Mouse (Mus musculus) intestine, postnatal 0 days (tissue): ENCODE data around the gene Hand2. TPM values are rescaled to one million over a fixed set of nuclear protein-coding genes. Genes with fewer than 3 reads are reported as not detected.

Source experiments
- ATAC-seq: fragments of 200-750 bp; cut with Nextera tagmentation; 2 replicates; pipeline ENCODE4 v1.8.0; 2017; ENCODE audit warnings: mild to moderate bottlenecking, moderate TSS enrichment, moderate library complexity
- H3K27ac ChIP-seq: fragments of 300-500 bp; sonication (generic); 2 replicates; pipeline ENCODE4 v1.5.1; 2014; ENCODE audit warnings: mild to moderate bottlenecking, low read depth, low read length, moderate library complexity
- H3K27me3 ChIP-seq: fragments of 300-500 bp; sonication (generic); replicated peaks from 2 replicates; pipeline ENCODE4 v1.6.1; 2014; ENCODE audit warnings: low read length, mixed read lengths; ENCODE audit not compliant: control insufficient read depth, insufficient read depth
- H3K36me3 ChIP-seq: fragments of 300-500 bp; sonication (generic); 2 replicates; pipeline ENCODE4 v1.6.1; 2014; ENCODE audit warnings: mild to moderate bottlenecking, moderate library complexity; ENCODE audit not compliant: control insufficient read depth, insufficient read depth
- H3K4me1 ChIP-seq: fragments of 300-500 bp; sonication (generic); replicated peaks from 2 replicates; pipeline ENCODE4 v1.6.1; 2014; ENCODE audit warnings: antibody characterized with exemption, low read length, mixed read lengths; ENCODE audit not compliant: control insufficient read depth, insufficient read depth
- H3K4me2 ChIP-seq: fragments of 300-500 bp; sonication (generic); replicated peaks from 2 replicates; pipeline ENCODE4 v1.6.1; 2014; ENCODE audit warnings: low read depth, mild to moderate bottlenecking, moderate library complexity
- H3K4me3 ChIP-seq: fragments of 300-500 bp; sonication (generic); 2 replicates; pipeline ENCODE4 v1.5.1; 2014; ENCODE audit warnings: low read depth, low read length
- H3K9ac ChIP-seq: fragments of 300-500 bp; sonication (generic); 2 replicates; pipeline ENCODE4 v1.6.1; 2014; ENCODE audit warnings: mild to moderate bottlenecking, low read depth, low read length
- H3K9me3 ChIP-seq: fragments of 300-500 bp; sonication (generic); 2 replicates; pipeline ENCODE4 v1.6.1; 2016; ENCODE audit warnings: mixed run types; ENCODE audit not compliant: control insufficient read depth
- CTCF ChIP-seq: sonication (generic); IDR thresholded peaks from 2 replicates; pipeline ENCODE4 v1.5.1; 2016; ENCODE audit warnings: low read depth, mild to moderate bottlenecking, control low read depth, antibody characterized with exemption, moderate library complexity
- WGBS: fragments of 180-500 bp; shearing (Covaris S2); extraction: QIAGEN DNeasy Blood & Tissue Kit; methylation state at CpG from one replicate; pipeline ENCODE4 v1.1.7; 2014; 5-methylcytosine and 5-hydroxymethylcytosine counted together
- polyA plus RNA-seq: library from polyadenylated mRNA; unstranded; fragments of >200 nt; fragmentation: Nextera tagmentation; extraction: Ambion mirVana; gene quantifications from 2 replicates; pipeline ENCODE4 v1.2.1, GENCODE M21; 2015

Hand2 gene
- polyA plus RNA-seq, result 3.5 and 3.9 TPM in 2 replicates

DNA sequence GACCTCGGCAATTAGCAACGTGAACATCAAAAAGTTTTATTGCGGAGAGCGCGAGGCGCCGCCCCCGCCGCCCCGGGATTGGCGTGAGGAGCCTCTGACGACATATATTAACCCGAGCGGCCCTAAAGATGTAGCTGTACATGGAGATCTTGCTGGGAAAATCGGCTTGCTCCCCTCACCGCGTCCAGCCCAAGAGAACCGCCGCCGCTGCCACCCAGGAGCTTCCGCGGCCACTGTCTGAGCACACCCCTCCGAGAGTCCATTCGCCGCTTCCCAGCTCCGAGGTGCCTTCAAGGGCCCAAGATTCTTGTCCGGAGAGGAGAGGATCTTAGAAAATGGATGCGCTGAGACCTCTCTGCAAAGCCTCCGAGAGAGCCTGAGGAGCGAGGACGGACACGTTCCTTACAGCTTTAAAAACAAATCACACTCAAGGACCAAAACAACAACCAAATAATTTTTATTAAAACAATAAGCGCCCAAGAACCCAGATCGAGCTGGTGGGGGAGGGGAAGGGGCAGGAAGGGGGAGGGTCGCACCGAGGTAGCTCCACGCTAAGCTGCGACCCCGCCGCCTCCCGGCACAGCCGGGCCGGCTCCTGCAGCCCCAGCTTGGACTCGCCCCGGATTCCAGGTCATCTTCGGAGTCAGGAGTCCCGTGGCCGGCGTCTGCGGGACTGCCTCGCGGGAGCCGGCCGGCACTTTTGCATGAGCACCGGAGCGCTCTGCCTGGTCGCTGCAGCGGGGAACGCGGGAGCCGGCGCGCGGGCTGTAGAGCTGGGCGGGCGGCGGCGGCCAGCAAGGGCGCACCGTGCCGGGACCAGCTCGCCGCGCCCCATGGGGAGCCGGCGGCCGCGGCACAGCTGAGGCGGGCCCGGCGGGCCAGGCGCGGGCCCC is at the start of gene Hand2:
TSS of gene Hand2 (plus strand) at position 133 of the 893 bp plus-strand sequence.
- Histone ChIP-seq H3K4me3 (peak within 1 kb of the TSS; percentile 57), H3K27ac (peak within 1 kb of the TSS; percentile 57), H3K36me3 (no peaks in the 10 kb centered on the region), H3K9me3 (no peaks in the 10 kb centered on the region), H3K27me3 (peaks cover 85% of the 10 kb centered on the region), H3K4me2 (peak within 1 kb of the TSS; percentile 66), H3K4me1 (no peaks in the 10 kb centered on the region), H3K9ac (peak within 1 kb of the TSS; percentile 64)
- ATAC-seq, result peak; percentile 13; the same call in 1 of the 2 replicates
- no peak for TF ChIP-seq CTCF
- WGBS, result under 1% methylated on average over 69 of the region's 83 CpGs

DNA sequence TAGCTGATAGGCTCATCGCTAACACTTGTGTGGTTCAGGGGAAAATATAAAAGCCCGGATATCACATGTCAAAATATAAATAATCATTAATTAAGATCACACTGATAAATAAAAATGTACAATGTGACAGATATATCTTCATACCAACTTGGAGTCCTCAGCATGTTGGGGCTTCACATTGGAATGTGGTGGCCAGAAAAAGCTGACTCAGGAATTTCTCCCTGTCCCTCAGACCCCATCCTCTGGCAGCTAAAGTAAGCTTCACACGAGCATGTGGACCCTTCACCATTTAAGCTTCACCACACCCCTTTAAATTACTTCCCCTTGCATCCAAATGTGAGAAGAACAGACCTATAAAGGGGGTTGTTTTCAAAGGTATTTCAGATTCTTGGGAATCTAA is 47.7 kb upstream of the Hand2 start:
- Histone ChIP-seq H3K4me2 (no peak overlapping the region), H3K9ac (no peak overlapping the region), H3K4me3 (no peak overlapping the region), H3K4me1 (no peaks in the 10 kb centered on the region), H3K27ac (no peak overlapping the region), H3K9me3 (no peaks in the 10 kb centered on the region), H3K27me3 (no peaks in the 10 kb centered on the region), H3K36me3 (no peaks in the 10 kb centered on the region)
- no peak for TF ChIP-seq CTCF
- WGBS, result 74% methylated on average over 3 of the region's 3 CpGs
- no peak for ATAC-seq

DNA sequence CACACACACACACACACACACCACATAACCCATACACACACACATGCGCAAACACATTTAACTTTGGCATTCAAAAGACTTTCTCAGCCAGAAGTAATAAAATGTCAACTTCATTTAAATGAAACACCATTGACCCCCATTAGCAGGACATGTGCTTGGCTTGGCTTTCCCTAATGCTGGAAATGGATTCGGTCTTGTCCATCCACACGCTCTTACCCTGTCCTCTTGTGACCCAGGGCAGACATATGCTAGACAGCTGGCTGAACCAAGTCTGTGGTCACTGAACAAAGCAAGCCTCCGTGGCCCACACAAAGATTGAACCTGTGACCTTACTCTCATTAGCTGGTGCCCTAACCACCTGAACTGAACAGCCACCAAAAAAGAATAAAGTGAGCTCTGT is 27.3 kb upstream of the Hand2 start:
- Histone ChIP-seq H3K4me3 (no peak overlapping the region), H3K9ac (no peak overlapping the region), H3K9me3 (no peaks in the 10 kb centered on the region), H3K4me2 (no peak overlapping the region), H3K27me3 (no peaks in the 10 kb centered on the region), H3K36me3 (no peaks in the 10 kb centered on the region), H3K27ac (no peak overlapping the region), H3K4me1 (no peaks in the 10 kb centered on the region)
- 79% methylated on average over 4 of the region's 4 CpGs for WGBS
- no peak for ATAC-seq
- no peak for TF ChIP-seq CTCF

DNA sequence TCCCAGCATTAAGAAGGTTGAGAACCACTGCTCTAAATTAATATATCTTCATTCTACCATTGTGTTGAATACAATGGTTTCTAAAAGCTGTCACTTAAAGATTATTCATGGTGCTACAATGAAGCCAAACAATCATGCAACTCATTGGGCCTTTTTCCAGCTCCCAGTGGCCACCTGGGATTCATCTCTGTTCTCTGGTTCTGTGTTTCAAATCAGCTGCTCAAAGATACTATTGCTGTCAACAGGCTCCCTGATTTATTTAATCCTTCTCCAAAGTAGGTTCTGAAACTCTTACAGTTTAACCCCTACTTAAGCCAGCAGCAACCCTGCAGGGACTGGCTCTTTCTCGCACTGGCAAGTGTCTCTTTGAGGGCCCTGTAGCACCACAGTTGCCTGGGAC is 17.3 kb upstream of the Hand2 start:
- Histone ChIP-seq H3K9me3 (no peaks in the 10 kb centered on the region), H3K4me3 (no peak overlapping the region), H3K9ac (no peak overlapping the region), H3K27me3 (no peaks in the 10 kb centered on the region; the same call in 1 of the 2 replicates), H3K27ac (no peak overlapping the region), H3K4me1 (no peaks in the 10 kb centered on the region), H3K4me2 (no peak overlapping the region), H3K36me3 (no peaks in the 10 kb centered on the region)
- WGBS, result 70% methylated on average over 1 of the region's 1 CpGs
- no peak for ATAC-seq
- TF ChIP-seq CTCF, result no peak

DNA sequence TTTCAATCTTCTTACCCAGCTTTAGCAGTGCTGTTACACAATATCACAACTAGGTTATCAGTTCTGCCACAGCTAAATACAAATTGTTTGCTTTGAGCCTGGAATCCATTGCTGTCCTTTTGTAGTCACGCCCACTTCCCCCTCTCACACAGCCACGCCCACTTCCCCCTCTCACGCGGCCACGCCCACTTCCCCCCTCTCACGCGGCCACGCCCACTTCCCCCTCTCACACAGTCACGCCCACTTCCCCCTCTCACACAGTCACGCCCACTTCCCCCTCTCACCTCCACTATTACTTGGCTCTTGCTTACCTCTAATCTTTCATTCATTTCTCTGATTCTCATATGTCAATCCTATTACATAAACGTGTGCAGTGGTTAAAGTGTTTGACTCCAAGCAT is 15.8 kb upstream of the Hand2 start:
- 51% methylated on average over 11 of the region's 11 CpGs for WGBS
- no peak for TF ChIP-seq CTCF
- Histone ChIP-seq H3K4me2 (no peak overlapping the region), H3K9ac (no peak overlapping the region), H3K4me1 (no peaks in the 10 kb centered on the region), H3K9me3 (no peaks in the 10 kb centered on the region), H3K4me3 (no peak overlapping the region), H3K27me3 (no peaks in the 10 kb centered on the region; the same call in 1 of the 2 replicates), H3K27ac (no peak overlapping the region), H3K36me3 (no peaks in the 10 kb centered on the region)
- no peak for ATAC-seq

DNA sequence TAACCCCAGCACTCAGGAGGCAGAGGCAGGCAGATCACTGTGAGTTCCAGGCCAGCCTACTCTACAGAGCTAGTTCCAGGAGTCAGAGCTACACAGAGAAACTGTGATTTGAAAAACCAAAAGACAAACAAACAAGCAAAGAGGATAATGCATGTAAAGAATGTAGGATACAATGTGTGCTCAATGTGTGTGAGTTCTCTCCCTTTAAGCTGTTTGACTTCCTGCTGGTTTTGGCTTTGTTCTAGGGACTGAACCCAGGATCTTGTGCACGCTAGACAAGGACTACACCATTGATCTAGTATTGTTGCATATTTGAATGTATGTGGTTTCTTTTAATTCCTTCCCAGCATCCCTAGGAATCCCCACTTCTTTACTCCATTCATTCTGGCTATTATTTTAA is 14.3 kb upstream of the Hand2 start:
- H3K4me3 ChIP-seq, result no peak overlapping the region
- no peak for TF ChIP-seq CTCF
- H3K36me3 ChIP-seq, result no peaks in the 10 kb centered on the region
- 53% methylated on average over 1 of the region's 1 CpGs for WGBS
- peaks cover 7% of the 10 kb centered on the region; the same call in 1 of the 2 replicates for H3K27me3 ChIP-seq
- no peak overlapping the region for H3K27ac ChIP-seq
- no peaks in the 10 kb centered on the region for H3K9me3 ChIP-seq
- no peaks in the 10 kb centered on the region for H3K4me1 ChIP-seq
- no peak for ATAC-seq
- no peak overlapping the region for H3K4me2 ChIP-seq
- H3K9ac ChIP-seq, result no peak overlapping the region
